Mouse (Mus musculus) stomach, postnatal 0 days (tissue): ENCODE data around the gene Mgmt.

Experiments used
- CTCF ChIP-seq: IDR thresholded peaks from 2 replicates; pipeline ENCODE4 v1.5.1; 2016; ENCODE audit warnings: antibody characterized with exemption, low read depth, mild to moderate bottlenecking, moderate library complexity
- EP300 ChIP-seq: optimal IDR thresholded peaks from 2 replicates; pipeline ENCODE3; 2016; ENCODE audit warnings: antibody characterized with exemption

- TF ChIP-seq CTCF (no peak), EP300 (no peak)
These were observed 6.3 kb upstream of the Mgmt start for GRCm38 (mm10) chr7:136888161-136888560.
